Mouse (Mus musculus): ENCODE measurements around the gene Rab6b.
"Not testable (repeated sequence)": the region's sequence is repeated elsewhere in the genome, so short reads cannot be mapped to it uniquely, and the experiment has no call there.

The Rab6b gene

DNA sequence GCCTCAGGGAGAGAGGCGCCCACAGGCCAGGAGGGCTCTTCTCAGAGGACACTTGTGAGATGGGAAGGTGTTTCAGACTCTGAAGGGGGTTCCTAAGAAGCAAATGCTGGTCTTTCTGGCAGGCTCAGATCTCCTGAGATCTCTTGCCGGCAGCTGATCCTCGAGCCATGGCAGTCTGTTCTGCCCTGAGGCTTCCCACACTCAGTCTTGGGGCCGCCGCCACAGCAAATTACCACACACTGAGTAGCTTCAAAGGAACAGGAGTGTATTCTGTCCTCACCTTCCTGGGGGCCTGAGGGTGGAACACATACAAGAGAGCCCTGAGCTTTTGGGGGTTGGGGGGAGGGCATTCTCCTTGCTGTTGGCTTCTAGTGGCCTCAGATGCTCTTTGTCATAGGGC is 33.8 kb downstream of the Rab6b start:
- no peak for DNase-seq

DNA sequence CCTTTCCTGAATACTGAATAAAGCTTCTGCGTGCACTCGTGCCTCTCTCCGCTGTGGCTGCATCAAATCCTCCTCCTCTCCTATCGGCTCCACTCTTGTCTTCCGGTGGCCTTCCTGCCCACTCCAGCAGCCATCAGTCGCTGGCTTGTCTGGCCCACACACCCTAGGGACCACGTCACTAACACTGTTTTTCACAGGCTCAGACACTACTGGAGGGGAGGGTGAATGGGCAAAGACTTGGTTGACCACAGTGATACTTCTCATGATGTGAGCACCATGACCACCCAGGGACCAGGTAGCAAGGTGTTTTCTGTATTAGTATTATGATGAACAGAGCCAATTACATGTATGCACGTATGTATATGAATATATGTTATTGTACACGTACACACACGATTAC is 34.7 kb downstream of the Rab6b start:
- no peak for DNase-seq

DNA sequence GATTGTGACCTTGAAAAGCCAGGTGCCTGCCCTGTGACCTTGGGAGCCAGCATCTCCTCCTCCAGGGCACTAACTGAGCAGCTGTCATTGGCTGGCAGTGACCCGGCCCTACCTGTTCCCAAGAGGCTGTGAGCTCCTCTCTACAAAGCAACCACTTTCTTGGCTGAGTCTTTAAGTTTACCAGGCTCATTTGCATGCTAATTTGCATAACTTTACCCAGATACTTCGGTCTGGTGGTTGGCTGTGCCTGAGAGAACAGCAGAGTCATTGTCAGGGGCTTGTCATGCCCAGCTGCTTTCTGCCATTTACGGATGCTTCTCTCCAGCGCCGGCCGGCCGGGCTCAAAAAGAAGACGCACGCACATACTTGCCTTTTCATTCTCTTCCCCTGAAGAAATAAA is 35.1 kb downstream of the Rab6b start:
- no peak for DNase-seq

DNA sequence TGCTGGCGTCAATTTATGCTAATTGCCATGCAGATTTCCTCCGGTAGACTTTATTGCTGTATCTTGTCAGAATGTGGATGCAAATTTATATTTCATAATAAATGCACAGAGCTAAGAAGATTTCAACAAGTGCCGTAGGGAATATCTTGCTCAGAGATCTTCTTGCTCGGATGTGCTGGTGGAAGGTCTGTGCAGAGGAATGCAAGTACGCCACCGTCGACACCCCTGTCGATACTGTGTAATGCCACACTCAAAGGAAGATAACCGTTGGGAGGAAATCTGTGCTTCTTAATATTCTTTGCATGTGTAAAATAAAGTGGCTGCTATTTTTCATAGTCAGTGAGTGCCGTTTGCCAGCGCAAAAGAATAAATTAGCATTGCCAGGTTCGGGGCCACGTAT is 35.5 kb downstream of the Rab6b start:
- DNase-seq, result no peak

DNA sequence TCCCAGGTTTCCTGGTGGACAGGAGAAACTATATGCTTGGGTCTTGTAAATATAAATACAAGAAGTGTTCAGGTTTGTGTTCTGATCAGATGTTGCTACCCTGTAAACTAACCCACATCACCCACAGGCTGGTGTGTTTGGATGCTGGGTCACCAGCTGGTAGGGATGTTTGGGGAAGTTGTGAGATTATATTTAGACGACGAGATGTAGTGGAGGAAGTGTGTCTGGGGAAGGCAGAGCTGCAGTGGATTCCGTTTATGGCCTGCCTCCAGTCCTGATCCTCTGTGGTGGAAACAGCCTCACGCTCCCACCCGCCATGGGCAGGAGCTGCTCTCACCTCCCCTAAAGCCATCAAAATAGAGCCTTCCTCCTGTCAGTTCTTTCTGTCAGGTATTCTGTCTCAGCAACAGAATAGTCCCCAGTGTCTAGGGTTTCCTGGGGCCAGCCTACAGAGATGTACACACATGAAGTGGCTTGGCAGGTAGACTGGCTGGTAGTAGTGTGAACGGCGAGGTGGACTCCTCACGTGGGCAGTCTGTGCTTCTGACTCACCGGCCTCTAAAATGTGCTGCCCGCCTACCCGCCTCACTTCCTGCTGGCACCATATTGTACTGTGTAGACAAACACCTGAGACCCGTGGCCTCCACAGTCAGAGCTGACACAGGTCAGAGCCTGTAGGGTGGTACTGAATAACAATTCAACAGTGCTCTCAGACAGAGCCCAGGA is 37.6 kb downstream of the Rab6b start:
- DNase-seq, result no peak

DNA sequence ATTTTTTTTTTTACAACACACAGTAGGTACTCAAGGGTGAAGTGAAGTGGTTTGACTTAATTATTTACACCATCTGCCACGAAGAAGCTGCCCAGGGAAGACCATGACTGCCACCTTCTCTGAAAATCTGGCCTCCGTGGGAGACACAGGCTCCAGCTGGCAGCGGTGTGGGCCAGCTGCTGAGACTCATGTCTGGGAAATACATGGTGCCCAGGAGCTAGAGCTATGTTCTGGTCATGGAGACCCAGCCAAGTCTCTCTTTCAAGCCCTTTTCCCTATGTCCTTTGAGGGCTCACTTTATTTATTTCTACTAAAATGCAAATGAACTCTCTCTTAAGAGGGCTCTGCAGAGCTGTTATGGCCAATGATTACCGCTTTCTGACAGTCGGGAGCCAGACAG is 41.7 kb downstream of the Rab6b start:
- no peak for DNase-seq

DNA sequence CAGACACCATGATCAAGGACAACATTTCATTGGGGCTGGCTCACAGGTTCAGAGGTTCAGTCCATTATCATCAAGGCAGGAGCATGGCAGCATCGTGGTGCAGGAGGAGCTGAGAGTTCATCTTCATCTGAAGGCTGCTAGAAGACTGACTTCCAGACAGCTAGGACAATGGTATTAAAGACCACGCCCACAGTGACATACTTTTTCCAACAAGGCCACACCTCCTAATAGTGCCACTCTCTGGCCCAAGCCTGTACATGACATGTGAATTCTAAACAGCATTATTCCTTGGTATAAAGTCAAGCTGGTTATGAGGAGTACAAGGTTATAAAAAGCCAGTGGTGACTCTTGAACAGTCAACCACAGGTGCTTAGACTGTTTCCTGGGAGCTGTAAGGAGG is 43.0 kb downstream of the Rab6b start:
- no peak for DNase-seq

DNA sequence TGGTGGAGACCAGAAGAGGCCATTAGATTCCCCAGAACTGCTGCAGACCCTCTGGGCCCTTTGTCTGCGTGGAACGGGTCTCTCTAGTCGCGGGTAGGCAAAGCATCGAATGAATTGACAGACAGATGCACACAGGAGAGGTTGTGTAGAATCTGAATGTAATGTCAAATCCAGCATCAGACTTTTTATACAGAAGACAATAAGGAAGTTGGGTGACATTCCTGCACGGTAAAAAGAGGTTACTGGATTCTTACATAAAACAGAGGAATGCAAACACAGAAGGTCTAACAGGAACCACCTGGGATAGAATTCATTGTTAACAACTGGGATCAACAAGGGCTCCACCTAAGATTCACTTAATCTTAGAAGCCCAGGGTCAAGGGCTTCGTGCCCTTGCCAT is 43.6 kb downstream of the Rab6b start:
- DNase-seq, result not testable (repeated sequence)

DNA sequence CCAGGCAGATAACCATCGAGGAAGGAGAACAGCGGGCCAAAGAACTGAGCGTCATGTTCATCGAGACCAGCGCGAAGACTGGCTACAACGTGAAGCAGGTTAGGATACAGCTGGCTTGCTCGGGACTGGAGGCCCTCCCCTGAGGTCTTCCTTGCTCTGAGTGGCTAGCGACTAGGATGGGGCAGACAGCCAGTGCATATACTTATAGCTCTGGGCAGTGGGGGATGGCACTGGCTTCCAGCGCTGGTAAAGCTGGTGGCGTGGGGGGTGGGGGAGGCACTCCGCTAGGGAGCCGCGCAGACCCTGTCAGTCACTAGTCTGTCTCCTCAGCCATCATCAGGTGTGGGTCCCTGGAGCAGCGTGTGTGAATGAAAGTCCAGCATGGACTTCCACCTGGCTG is 52.2 kb downstream of the Rab6b start:
- no peak for DNase-seq

DNA sequence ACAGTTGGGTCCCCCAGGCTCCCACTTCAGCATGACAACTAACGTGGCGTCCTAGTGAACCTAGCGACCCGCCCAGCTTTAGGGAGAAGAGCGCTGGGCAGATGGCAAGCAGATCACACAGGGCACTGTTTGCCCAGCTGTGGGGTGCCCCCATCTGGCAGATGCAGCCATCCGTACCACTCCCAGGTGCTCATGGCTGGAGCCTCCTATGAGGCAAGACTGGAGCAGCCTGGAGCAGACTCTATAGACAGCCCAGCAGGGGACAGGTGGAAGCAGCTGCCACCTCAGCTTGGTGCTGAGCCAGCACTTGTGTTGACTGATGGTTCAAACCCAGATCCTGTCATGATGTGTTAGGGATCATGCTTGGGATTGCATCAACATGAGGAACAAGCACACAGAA is 56.5 kb downstream of the Rab6b start:
- DNase-seq, result no peak

DNA sequence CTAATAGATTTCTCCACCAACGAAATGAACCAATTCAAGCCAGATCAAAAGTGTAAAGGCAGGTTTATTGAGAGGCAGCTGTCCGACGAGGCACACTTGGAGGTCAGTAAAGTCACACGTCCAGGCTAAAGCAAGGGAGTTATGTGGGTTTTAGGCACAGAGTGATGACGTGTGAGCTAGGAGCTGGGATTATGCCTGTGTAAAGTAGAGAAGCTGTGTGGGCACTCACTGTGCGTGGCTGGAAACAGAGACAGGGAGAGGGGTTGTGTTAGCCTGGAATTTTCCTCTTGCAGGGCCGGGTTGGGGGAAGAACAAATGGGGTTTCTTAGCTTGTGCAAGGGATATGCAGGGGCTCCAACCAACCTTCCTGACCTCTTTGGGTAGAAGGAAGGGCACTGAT is 57.2 kb downstream of the Rab6b start:
- no peak for DNase-seq

DNA sequence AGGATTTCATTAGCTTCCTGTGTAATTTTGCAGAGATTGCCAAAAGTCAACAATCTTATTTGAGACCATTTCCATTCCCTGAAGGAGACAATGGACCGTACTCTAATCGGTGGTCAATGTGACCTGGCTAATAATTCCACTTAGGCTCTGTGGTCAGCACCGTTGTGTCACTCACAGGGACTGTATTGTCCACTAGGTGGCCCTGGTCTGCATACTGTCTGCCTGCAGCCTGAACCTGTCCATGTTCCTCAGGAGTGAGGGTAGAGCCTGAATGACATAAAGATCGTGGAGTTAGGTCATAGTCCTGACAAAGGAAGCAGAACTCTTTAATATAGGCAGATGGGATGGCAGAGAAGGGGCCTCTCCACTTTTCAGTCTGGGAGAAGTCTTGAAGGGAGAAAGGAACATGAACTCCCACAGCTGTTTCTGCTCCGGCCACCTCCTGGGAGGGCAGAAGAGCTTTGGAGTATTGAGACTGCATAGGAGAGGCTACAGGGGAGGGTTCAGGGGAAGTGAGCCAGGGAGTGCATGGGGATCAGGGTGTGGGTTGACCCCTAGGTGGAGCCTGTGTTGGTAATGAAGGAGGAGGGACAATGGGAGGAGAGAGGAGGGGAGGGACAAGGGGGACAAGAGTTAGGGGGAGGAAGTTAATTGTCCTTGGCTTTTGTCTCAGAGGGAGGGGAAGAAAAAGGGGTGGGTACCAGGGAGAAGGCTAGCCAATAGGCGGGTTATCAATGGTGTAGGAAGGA is 63.4 kb downstream of the Rab6b start:
- peak; percentile 36 for DNase-seq

DNA sequence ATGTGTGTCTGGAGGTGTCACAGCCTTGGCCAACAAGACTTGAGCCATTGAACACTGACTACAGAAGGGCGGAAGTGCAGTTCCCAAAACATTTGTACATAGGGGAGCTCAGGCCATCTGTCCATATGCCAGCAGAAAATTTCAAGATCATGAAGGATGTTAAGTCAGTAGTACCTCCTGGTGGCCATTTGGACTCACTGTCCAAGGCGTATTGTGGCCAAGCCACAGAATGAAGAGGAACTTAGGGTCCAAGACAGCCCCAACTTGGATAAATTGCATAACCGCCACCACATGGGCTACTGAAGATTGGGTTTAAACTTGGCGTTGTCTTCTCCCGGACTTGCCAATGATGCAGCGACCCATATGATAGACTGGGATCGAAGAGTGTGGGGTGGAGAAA is 64.1 kb downstream of the Rab6b start:
- DNase-seq, result no peak

DNA sequence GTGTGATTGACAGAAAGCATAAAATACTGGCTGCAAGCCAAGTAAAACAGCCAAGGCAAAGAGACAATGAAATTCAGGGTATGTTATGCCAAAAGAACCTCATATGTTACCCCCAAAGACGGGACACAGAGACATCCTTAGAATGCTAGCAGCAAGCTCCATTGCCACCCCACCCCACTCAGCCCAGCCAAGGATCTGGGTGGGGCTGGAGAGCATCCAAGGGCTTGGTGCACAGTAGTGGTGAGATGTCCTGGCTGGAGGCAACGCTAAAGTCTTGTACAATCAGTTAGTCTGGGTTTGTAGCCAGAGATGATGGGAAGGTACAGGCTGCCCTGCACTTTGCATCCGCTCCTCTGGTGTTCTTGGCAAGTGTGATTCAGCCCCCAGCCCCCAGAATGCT is 68.7 kb downstream of the Rab6b start:
- DNase-seq, result peak; percentile 19

DNA sequence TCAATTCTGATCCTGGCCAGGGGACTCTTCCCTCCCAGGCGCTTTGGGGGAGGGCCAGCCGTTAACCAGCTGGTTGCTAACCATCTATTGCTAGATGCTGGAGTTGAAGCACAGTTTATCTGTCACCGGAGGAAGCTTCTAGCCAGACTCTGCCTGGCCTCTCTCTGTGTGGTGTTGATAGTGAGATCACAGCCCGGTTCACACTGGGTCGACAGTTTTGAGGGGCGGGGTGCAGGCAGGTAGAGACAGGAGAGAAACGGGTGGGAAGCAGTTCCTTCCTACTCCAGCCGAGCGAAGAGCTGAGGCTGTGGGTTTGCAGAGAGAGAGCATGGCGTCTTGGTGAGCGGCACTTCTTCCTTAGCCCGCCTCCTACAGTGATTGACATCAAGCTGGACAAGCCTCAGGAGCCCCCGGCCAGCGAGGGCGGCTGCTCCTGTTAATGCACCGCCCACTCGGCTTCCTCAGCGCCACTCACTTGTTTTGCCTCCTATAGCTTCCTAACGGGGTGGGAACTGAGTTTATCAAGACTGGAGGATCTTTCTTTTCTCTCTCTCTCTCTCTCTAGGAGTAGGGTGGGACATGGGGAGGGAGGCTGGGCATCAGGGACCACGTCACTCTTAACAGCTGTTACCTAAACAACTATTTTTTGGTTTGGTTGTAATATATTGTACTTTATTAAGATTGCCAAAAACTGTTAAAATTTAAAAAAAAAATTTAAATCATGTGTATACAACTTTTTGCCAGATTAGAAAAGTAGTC is 69.4 kb downstream of the Rab6b start:
- peak; percentile 62 for DNase-seq

DNA sequence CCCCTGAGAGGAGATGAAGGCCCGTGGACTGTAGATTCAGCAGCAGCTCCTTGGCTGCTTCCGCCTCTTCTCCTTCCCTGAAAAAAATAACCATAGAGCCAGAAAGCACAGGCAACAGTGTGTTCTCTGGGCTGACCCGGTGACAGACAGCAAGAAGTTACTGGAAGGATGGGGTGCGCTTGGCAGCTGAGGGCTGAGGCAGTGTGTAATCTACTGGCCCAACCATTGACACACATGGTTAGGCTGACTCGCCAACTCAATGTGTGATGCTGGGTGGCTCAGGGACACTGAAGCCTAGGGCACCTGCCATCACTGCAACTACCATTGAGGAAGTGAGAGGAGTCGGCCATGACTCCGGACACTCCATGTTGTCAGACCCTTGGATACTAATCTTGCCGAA is 70.3 kb downstream of the Rab6b start:
- DNase-seq, result no peak

DNA sequence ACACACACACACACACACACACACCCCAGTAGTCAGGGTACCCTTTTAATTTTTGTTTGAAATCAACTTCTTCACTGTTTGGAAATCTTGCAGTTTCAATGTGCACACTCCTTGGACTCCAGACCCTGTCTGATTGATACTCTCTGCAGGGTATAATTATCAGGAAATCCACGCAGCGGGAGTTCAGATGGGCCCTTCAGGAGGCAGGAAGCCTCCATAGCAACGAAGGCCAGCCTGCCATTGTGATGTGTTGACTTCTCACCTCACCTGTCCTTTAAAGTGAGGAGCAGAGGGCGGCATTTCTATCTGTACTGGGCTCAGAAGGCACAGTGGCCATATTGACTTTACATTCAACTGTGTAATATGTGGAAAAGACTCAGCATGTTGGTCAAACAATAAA is 73.3 kb downstream of the Rab6b start:
- no peak for DNase-seq

DNA sequence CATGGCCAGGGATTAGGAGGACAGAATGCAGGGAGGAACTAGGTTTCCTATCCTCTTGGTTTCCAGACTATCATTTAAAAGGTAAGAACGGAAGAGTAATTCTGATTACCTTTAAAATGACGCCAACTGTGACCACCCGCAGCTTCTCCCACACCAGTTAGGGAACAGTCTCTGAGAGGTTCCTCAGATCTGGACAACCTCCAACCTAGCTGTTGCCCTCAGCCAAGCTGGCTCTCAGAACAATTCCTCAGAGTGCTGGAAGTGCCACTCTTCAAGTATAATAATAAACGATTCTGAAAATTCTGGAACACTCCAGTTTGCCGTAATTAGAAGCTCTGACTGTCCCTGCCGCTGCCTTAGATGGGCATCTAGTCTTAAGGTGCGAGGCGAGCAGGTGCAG is 74.4 kb downstream of the Rab6b start:
- no peak for DNase-seq

DNA sequence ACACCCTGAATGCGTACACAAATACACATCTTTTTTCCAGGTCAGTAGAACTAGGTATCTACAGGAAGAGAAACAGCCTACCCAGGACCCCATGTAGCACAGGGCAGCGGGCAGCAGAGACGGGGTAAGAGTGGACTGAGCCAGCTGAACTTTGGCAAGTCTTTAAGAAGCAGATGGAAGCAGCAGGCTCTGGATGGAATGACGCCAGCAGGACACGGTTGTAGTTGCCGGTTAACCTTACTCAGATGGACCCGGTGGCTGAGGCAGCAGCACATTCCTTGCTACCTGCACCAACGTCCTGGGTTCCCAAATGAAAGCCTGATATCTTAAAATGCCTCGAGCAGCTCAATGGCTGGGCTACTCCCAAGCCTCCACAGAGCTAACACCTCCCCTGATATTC is 75.2 kb downstream of the Rab6b start:
- DNase-seq, result peak; percentile 65

DNA sequence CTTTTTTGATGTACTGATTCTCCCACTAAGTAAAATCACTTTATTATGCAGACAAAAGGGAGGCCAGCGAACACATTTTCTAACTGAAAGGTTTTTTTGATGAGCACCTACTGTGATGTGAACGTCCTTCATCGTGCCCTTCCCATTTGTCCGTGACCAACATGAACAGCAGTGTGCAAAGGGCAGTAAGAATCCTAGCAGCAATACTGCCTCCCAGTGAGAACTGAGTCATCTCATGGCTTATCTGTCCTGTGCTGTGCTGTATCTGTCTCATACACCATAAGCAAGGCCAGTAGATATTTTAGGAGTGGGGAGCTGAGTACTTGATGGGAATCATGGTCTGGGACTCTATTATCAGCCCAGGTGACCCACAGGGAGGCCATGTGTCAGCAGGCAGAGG is 76.8 kb downstream of the Rab6b start:
- no peak for DNase-seq

DNA sequence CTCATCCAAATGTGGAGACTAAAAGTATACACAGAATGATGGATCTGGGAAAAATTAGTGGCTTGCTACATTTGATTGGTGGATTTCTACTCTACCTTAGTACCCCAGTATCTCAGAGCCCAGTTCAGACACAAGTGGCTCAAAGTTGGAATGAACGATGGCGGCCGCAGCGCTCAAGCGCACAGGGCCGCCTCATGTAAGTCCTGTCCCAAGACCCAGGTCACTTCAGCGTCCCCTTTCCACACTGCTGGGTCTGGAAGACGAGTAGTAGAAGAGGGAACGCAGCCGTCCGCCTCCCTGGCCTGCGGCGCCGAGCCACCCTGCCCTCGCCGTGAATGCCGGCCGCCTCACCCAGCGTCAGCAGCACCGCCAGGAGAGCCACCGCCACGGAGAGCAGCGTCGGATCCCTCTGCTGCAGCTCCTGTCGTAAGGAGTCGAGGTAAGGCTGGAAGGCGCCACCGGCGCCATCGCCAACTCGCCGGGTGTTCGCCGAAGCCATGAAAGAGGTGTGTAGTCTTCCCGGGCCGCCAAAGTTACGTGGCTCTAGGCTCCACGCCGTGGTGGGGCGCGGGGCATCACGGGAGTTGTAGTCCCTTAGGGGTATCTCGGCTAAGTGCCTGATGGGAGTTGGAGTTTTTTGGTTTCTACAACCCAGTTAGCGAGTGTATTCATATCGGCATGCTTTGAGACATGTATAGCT is 90.1 kb downstream of the Rab6b start, which contains the start of gene Srprb:
Gene Srprb, minus strand, starts transcription at position 577 of the 700 bp plus-strand sequence.
- DNase-seq, result peak; percentile 93

DNA sequence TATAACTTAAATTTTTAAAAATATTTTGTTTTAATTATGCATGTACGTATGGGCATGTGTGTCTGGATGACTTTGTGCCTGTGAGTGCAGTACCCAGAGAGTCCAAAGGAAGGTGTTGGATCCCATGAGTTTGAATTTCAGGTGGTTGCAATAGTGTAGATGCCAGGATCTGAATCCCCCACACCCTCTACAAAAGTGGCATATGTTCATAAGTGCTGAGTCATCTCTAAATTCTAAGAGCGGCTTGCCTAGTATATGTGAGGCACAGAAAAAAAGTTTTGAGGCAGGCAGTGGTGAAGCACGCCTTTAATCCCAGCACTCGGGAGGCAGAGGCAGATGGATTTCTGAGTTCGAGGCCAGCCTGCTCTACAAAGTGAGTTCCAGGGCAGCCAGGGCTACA is 94.2 kb downstream of the Rab6b start:
- no peak for DNase-seq

DNA sequence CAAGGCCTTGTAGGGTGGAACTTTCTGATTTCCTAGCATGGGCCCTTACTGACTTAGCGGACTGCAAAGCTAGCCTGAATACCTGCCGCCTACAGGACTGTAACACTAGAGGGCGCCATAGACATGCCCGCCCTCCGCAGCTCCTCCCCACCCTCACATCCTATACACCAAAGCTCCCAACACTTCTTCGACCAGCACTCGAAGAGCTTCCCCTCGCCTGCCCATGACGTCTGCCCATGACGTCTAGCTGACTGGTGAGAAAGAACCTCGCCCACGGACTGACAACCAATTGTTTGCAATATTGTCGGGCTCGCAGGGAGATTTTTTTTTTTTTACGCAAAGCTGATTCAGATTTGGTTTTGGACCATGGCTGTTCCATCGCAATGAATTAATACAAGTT is 96.3 kb downstream of the Rab6b start:
- DNase-seq, result peak; percentile 56

Measured in kidney, adult 18-20 months (tissue).